Mouse (Mus musculus) CD4-positive, CD25-positive, alpha-beta regulatory T cell, adult 9 weeks (primary cell): ENCODE results near the gene Fam198b. TPM values are rescaled to one million over a fixed set of nuclear protein-coding genes. Genes with fewer than 3 reads are reported as not detected.

ENCODE experiments used
- polyA plus RNA-seq: library from polyadenylated mRNA; unstranded; fragments of 100-300 nt; shearing (Covaris generic); gene quantifications from one replicate; pipeline ENCODE4 v1.2.1, GENCODE M21; 2017

The Fam198b gene
- 0.06 TPM for polyA plus RNA-seq

GRCm38 (mm10) chr3:79884305-79884704, at the start of gene Fam198b:
Gene Fam198b (plus strand): TSS chr3:79884533.

GRCm38 (mm10) chr3:79852654-79853166, 31.6 kb upstream of the Fam198b start, which contains the start of gene Tmem144:
Gene Tmem144 (minus strand): TSS chr3:79852773.

Other genes starting within 250 kb of the Fam198b start
- 0.09 TPM for gene Rxfp1, start 146.7 kb upstream of the Fam198b start, polyA plus RNA-seq
- gene Tmem144, start 31.8 kb upstream of the Fam198b start, polyA plus RNA-seq, result 1.4 TPM